Mouse (Mus musculus) c-Kit-positive CD71-positive TER-119-negative erythroid progenitor cells, embryonic 14.5 days (primary cell): ENCODE results near the gene Fam133b.
A peak's percentile ranks its signal among the peaks of the same experiment; 100 is the strongest.
"Not testable (repeated sequence)": the region's sequence is repeated elsewhere in the genome, so short reads cannot be mapped to it uniquely, and the experiment has no call there.

Experiments used
- DNase-seq: peaks from one replicate; pipeline ENCODE4 v3.0.0-alpha.2; 2013; ENCODE audit warnings: low read depth

Gene Fam133b

GRCm38 (mm10) chr5:3520493-3521359 lies 22.9 kb upstream of the Fam133b start:
- DNase-seq, result no peak

GRCm38 (mm10) chr5:3521741-3522140 lies 21.9 kb upstream of the Fam133b start:
- no peak for DNase-seq

GRCm38 (mm10) chr5:3522826-3523225 lies 20.8 kb upstream of the Fam133b start:
- DNase-seq, result no peak

- DNase-seq, result no peak
Measured at GRCm38 (mm10) chr5:3527041-3527691, 16.5 kb upstream of the Fam133b start.

GRCm38 (mm10) chr5:3529585-3530189 lies 13.9 kb upstream of the Fam133b start:
- no peak for DNase-seq

- not testable (repeated sequence) for DNase-seq
Measured at GRCm38 (mm10) chr5:3532048-3532447, 11.6 kb upstream of the Fam133b start.

- no peak for DNase-seq
Measured at GRCm38 (mm10) chr5:3536592-3537212, 6.9 kb upstream of the Fam133b start.

GRCm38 (mm10) chr5:3538505-3539472 lies 4.8 kb upstream of the Fam133b start:
- no peak for DNase-seq

- DNase-seq, result no peak
Measured at GRCm38 (mm10) chr5:3541871-3542270, 1.8 kb upstream of the Fam133b start.

GRCm38 (mm10) chr5:3544480-3544769 lies 792 bp downstream of the Fam133b start:
- DNase-seq, result no peak

GRCm38 (mm10) chr5:3546226-3546625 lies 2.6 kb downstream of the Fam133b start:
- DNase-seq, result no peak

- DNase-seq, result no peak
Measured at GRCm38 (mm10) chr5:3551481-3551880, 7.8 kb downstream of the Fam133b start.

GRCm38 (mm10) chr5:3554198-3554597 lies 10.6 kb downstream of the Fam133b start:
- DNase-seq, result no peak

- no peak for DNase-seq
Measured at GRCm38 (mm10) chr5:3571266-3571665, 27.6 kb downstream of the Fam133b start, which contains the start of gene 1700109H08Rik. 1700109H08Rik (plus strand) TSS chr5:3571566.

GRCm38 (mm10) chr5:3574825-3575224 lies 31.2 kb downstream of the Fam133b start:
- no peak for DNase-seq

- DNase-seq, result no peak
Measured at GRCm38 (mm10) chr5:3577939-3578338, 34.3 kb downstream of the Fam133b start.

- DNase-seq, result no peak
Measured at GRCm38 (mm10) chr5:3579066-3579465, 35.4 kb downstream of the Fam133b start.

GRCm38 (mm10) chr5:3595693-3596398 lies 52.2 kb downstream of the Fam133b start, which contains the start of gene Pex1:
Pex1 (plus strand) TSS chr5:3596066.
- peak; percentile 96 for DNase-seq

- peak; percentile 42 for DNase-seq
Measured at GRCm38 (mm10) chr5:3596399-3596766, 52.8 kb downstream of the Fam133b start, which contains the start of gene Rbm48. Rbm48 (minus strand) TSS chr5:3596585.

- no peak for DNase-seq
Measured at GRCm38 (mm10) chr5:3597171-3597570, 53.5 kb downstream of the Fam133b start.

GRCm38 (mm10) chr5:3598766-3599165 lies 55.1 kb downstream of the Fam133b start:
- no peak for DNase-seq
